Mouse (Mus musculus) C3H10T1/2 (cell line): ENCODE results near the gene Tm9sf3. TPM values are rescaled to one million over a fixed set of nuclear protein-coding genes. Genes with fewer than 3 reads are reported as not detected.

Source experiments
- polyA plus RNA-seq, 2 experiments: library from polyadenylated mRNA; unstranded; fragments of >200 nt; fragmentation: generic; extraction: Trizol; gene quantifications; one replicate each; pipeline ENCODE4 v1.2.1; 2012; ENCODE audit warnings: missing spikeins in 2 of 2

Tm9sf3 gene
- polyA plus RNA-seq = 10 to 100 TPM in 1 of 2 experiments, 1 to 10 TPM in 1; 4.7 to 35.1 TPM

DNA sequence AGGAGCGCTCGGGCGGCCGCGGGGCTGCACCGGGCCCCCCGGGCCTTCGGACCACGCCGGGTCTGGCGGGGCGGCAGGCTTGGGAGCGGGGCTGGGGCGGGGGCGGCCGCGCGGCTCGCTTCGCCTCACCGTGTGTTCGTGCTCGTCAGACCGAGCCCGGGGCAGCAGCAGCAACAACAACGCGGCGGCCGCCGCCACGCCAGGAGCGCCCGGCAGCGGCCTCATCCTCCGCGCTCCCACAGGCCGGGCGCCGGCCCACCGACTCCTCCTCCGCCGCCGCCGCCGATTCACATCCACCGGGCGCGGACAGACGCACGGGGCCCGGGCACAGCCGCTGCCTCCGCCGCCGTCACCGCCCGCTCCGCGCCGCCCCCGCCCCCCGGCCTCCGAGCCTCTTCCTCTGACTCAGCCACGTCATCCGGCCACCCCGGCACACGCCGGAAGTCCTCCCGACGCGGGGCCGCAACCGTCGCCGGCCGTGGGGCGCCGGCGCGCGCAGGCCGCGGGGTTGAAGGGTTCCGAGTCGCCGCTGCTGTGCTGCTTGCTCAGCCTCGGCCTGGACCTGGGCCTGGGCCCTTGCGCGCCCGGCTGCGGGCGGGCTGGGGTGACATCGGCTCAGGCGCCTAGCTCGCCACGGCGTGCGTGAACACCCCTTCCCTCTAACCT, at the start of gene Tm9sf3:
TSS of gene Tm9sf3 (minus strand) at position 368 of the 666 bp plus-strand sequence.

DNA sequence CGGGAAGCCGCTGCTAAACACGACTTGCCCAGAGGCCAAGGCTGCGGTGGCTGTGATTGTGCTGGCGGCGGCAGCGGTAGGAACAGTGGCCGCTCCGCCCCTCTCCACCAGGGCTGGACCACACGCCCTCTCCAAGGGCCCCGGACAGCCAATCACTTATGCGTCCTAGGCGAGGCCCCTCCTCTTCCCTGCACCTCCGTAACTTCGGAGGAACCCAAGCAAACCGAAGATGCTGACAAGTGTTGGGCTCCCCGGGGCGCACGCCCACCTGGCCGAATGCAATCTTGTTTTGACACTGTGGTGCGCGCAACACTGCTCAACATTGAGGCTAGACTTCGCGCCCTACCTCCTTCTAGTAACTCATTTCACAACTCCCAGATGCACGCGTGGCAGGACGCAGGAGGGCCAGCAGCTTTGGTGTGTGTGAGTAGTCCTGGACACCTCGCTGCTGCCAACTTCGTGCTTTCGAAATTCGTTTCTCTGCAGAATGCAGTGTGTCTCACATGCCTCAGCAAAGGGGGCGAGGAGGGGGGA, 56.9 kb downstream of the Tm9sf3 start, which contains the start of gene Tll2:
TSS of gene Tll2 (minus strand) at position 25 of the 534 bp plus-strand sequence.

Other genes with a start within 250 kb of the Tm9sf3 start
- gene Dntt, start 234.7 kb downstream of the Tm9sf3 start, polyA plus RNA-seq = under 1 TPM; 0.01 to 0.02 TPM
- gene Opalin, start 186.9 kb downstream of the Tm9sf3 start, polyA plus RNA-seq = not detected
- gene Tll2, start 57.2 kb downstream of the Tm9sf3 start, polyA plus RNA-seq = under 1 TPM in 1 of 2 experiments, not detected in 1; 0.02 TPM
- gene Pik3ap1, start 121.1 kb upstream of the Tm9sf3 start, polyA plus RNA-seq = not detected
- gene Lcor, start 218.6 kb upstream of the Tm9sf3 start, polyA plus RNA-seq = under 1 TPM; 0.09 to 0.38 TPM